Mouse (Mus musculus) kidney, postnatal 0 days (tissue): ENCODE results near the gene Hdac4. TPM values are rescaled to one million over a fixed set of nuclear protein-coding genes. Genes with fewer than 3 reads are reported as not detected.

ENCODE experiments used
- ATAC-seq: fragments of 200-750 bp; cut with Nextera tagmentation; replicated peaks from 2 replicates; pipeline ENCODE4 v1.8.0; 2017; ENCODE audit warnings: low read depth, moderate number of reproducible peaks, moderate TSS enrichment, moderate library complexity; ENCODE audit not compliant: low FRiP score
- DNase-seq: peaks from one replicate; pipeline ENCODE4 v3.0.0-alpha.2; 2016; ENCODE audit warnings: low spot score
- H3K27ac ChIP-seq: fragments of 300-500 bp; sonication (generic); 2 replicates; pipeline ENCODE4 v1.5.1; 2014; ENCODE audit warnings: mild to moderate bottlenecking
- H3K27me3 ChIP-seq: fragments of 300-500 bp; sonication (generic); 2 replicates; pipeline ENCODE4 v1.6.1; 2014; ENCODE audit warnings: low read length, mixed read lengths; ENCODE audit not compliant: insufficient read depth
- H3K36me3 ChIP-seq: fragments of 300-500 bp; sonication (generic); 2 replicates; pipeline ENCODE4 v1.6.1; 2014; ENCODE audit warnings: low read length, mixed read lengths; ENCODE audit not compliant: insufficient read depth
- H3K4me1 ChIP-seq: fragments of 300-500 bp; sonication (generic); replicated peaks from 2 replicates; pipeline ENCODE4 v1.6.1; 2014; ENCODE audit warnings: antibody characterized with exemption, low read length, mixed read lengths; ENCODE audit not compliant: insufficient read depth
- H3K4me2 ChIP-seq: fragments of 300-500 bp; sonication (generic); 2 replicates; pipeline ENCODE4 v1.6.1; 2014; ENCODE audit warnings: mild to moderate bottlenecking, low read length, moderate library complexity, mixed read lengths
- H3K4me3 ChIP-seq: fragments of 300-500 bp; sonication (generic); replicated peaks from 2 replicates; pipeline ENCODE4 v1.5.1; 2014; ENCODE audit warnings: low read depth, low read length
- H3K9ac ChIP-seq: fragments of 300-500 bp; sonication (generic); 2 replicates; pipeline ENCODE4 v1.6.1; 2014; ENCODE audit warnings: low read depth, low read length
- H3K9me3 ChIP-seq: fragments of 300-500 bp; sonication (generic); replicated peaks from 2 replicates; pipeline ENCODE4 v1.6.1; 2016; ENCODE audit warnings: low read length, inconsistent platforms, mixed read lengths
- CTCF ChIP-seq: IDR thresholded peaks from 2 replicates; pipeline ENCODE4 v1.5.1; 2016; ENCODE audit warnings: antibody characterized with exemption, low read depth, mild to moderate bottlenecking, moderate library complexity
- WGBS: fragments of 180-500 bp; shearing (Covaris S2); extraction: QIAGEN DNeasy Blood & Tissue Kit; methylation state at CpG from one replicate; pipeline ENCODE4 v1.1.7; 2014; 5-methylcytosine and 5-hydroxymethylcytosine counted together
- polyA plus RNA-seq: library from polyadenylated mRNA; unstranded; fragments of >200 nt; fragmentation: Nextera tagmentation; extraction: Ambion mirVana; gene quantifications from 2 replicates; pipeline ENCODE4 v1.2.1, GENCODE M21; 2015

Gene Hdac4
- polyA plus RNA-seq, 1 experiment from 2014 or later = 13.9 TPM

- Histone ChIP-seq H3K36me3 (no peaks in the 10 kb centered on the region), H3K4me1 (peaks cover 26% of the 10 kb centered on the region), H3K9me3 (no peaks in the 10 kb centered on the region), H3K4me2 (no peak overlapping the region), H3K9ac (no peak overlapping the region), H3K4me3 (no peak overlapping the region), H3K27me3 (no peaks in the 10 kb centered on the region), H3K27ac (no peak overlapping the region; the same call in 1 of the 2 replicates)
- DNase-seq (peak; percentile 76), ATAC-seq (no peak)
- no peak for TF ChIP-seq CTCF
- 16% methylated on average over 3 of the region's 3 CpGs for WGBS
Measured at GRCm38 (mm10) chr1:92174251-92174897, 21.1 kb downstream of the Hdac4 start.

GRCm38 (mm10) chr1:92170616-92171235, 24.8 kb downstream of the Hdac4 start:
- WGBS = 82% methylated on average over 5 of the region's 5 CpGs
- no peaks in the 10 kb centered on the region for H3K9me3 ChIP-seq

GRCm38 (mm10) chr1:92169776-92170055, 25.8 kb downstream of the Hdac4 start:
- H3K27me3 ChIP-seq = no peaks in the 10 kb centered on the region
- DNase-seq = no peak
- H3K4me1 ChIP-seq = peaks cover 15% of the 10 kb centered on the region
- no peaks in the 10 kb centered on the region for H3K9me3 ChIP-seq
- TF ChIP-seq CTCF = no peak
- H3K27ac ChIP-seq = no peak overlapping the region
- H3K9ac ChIP-seq = no peak overlapping the region
- H3K4me3 ChIP-seq = no peak overlapping the region
- no peak for ATAC-seq
- H3K4me2 ChIP-seq = no peak overlapping the region
- H3K36me3 ChIP-seq = no peaks in the 10 kb centered on the region

More at GRCm38 (mm10) chr1:92170616-92171235, 24.8 kb downstream of the Hdac4 start:
- no peak for TF ChIP-seq CTCF
- DNase-seq (no peak), ATAC-seq (no peak)
- Histone ChIP-seq H3K36me3 (no peaks in the 10 kb centered on the region), H3K9ac (no peak overlapping the region), H3K4me3 (no peak overlapping the region), H3K4me1 (peaks cover 20% of the 10 kb centered on the region), H3K27ac (no peak overlapping the region), H3K27me3 (no peaks in the 10 kb centered on the region), H3K4me2 (no peak overlapping the region)

- ATAC-seq (no peak), DNase-seq (no peak)
- Histone ChIP-seq H3K27ac (no peak overlapping the region), H3K4me3 (no peak overlapping the region), H3K36me3 (no peaks in the 10 kb centered on the region), H3K9ac (no peak overlapping the region), H3K4me1 (peaks cover 11% of the 10 kb centered on the region), H3K27me3 (no peaks in the 10 kb centered on the region), H3K9me3 (no peaks in the 10 kb centered on the region), H3K4me2 (no peak overlapping the region)
- no peak for TF ChIP-seq CTCF
- 87% methylated on average over 4 of the region's 4 CpGs for WGBS
Measured at GRCm38 (mm10) chr1:92168900-92169775, 26.4 kb downstream of the Hdac4 start.

- WGBS = 100% methylated on average over 1 of the region's 1 CpGs
- Histone ChIP-seq H3K27me3 (no peaks in the 10 kb centered on the region), H3K36me3 (no peaks in the 10 kb centered on the region), H3K27ac (no peak overlapping the region), H3K4me3 (no peak overlapping the region), H3K9me3 (no peaks in the 10 kb centered on the region), H3K4me2 (no peak overlapping the region), H3K4me1 (no peaks in the 10 kb centered on the region), H3K9ac (no peak overlapping the region)
- TF ChIP-seq CTCF = no peak
- ATAC-seq (no peak), DNase-seq (no peak)
Measured at GRCm38 (mm10) chr1:92163932-92164331, 31.6 kb downstream of the Hdac4 start.

GRCm38 (mm10) chr1:92159804-92160203, 35.7 kb downstream of the Hdac4 start:
- DNase-seq (no peak), ATAC-seq (no peak)
- H3K4me2 ChIP-seq = no peak overlapping the region
- no peaks in the 10 kb centered on the region for H3K27me3 ChIP-seq
- TF ChIP-seq CTCF = no peak
- H3K4me1 ChIP-seq = no peaks in the 10 kb centered on the region
- no peak overlapping the region for H3K9ac ChIP-seq
- H3K9me3 ChIP-seq = no peaks in the 10 kb centered on the region
- H3K36me3 ChIP-seq = no peaks in the 10 kb centered on the region
- no peak overlapping the region for H3K4me3 ChIP-seq
- WGBS = 73% methylated on average over 3 of the region's 4 CpGs
- no peak overlapping the region for H3K27ac ChIP-seq
